Mouse (Mus musculus) CH12.LX (cell line): ENCODE measurements around the gene Ube2e3.

Source experiments
- BHLHE40 ChIP-seq: IDR thresholded peaks from 2 replicates; pipeline ENCODE4 v1.6.1; 2011; ENCODE audit warnings: mild to moderate bottlenecking, low read depth, low read length, improper control_type of control experiment
- CTCF ChIP-seq, 2 experiments: IDR thresholded peaks in 1 of 2; conservative IDR thresholded peaks in 1 of 2; 2 replicates each; pipeline ENCODE4 v1.5.1; 2011 to 2012; ENCODE audit warnings: low read depth in 2 of 2, low read length in 2 of 2, improper control_type of control experiment in 1 of 2, inconsistent platforms in 1 of 2, mild to moderate bottlenecking in 1 of 2, moderate library complexity in 1 of 2
- EP300 ChIP-seq: IDR thresholded peaks from 2 replicates; pipeline ENCODE4 v1.6.1; 2011; ENCODE audit warnings: low read length, improper control_type of control experiment
- JUND ChIP-seq: conservative IDR thresholded peaks from 2 replicates; pipeline ENCODE4 v1.6.1; 2011; ENCODE audit warnings: low read depth, low read length, improper control_type of control experiment
- KAT2A ChIP-seq: IDR thresholded peaks from 2 replicates; pipeline ENCODE4 v1.6.1; 2012; ENCODE audit warnings: low read length, improper control_type of control experiment, inconsistent platforms; ENCODE audit not compliant: insufficient replicate concordance
- MAX ChIP-seq: IDR thresholded peaks from 2 replicates; pipeline ENCODE4 v1.6.1; 2011; ENCODE audit warnings: low read length, improper control_type of control experiment
- POLR2A ChIP-seq: IDR thresholded peaks from 2 replicates; pipeline ENCODE4 v1.6.1; 2011; ENCODE audit warnings: low read depth, mild to moderate bottlenecking, improper control_type of control experiment, low read length
- RAD21 ChIP-seq: IDR thresholded peaks from 2 replicates; pipeline ENCODE4 v1.6.1; 2011; ENCODE audit warnings: low read depth, mild to moderate bottlenecking, low read length, improper control_type of control experiment, moderate library complexity
- SIN3A ChIP-seq: IDR thresholded peaks from 2 replicates; pipeline ENCODE4 v1.6.1; 2012; ENCODE audit warnings: low read length, improper control_type of control experiment, inconsistent platforms
- SMC3 ChIP-seq: IDR thresholded peaks from 2 replicates; pipeline ENCODE4 v1.6.1; 2011; ENCODE audit warnings: low read depth, low read length, improper control_type of control experiment
- USF1 ChIP-seq: IDR thresholded peaks from 2 replicates; pipeline ENCODE4 v1.6.1; 2014; ENCODE audit warnings: low read depth, mild to moderate bottlenecking, inconsistent platforms, low read length, improper control_type of control experiment
- ZMIZ1 ChIP-seq: IDR thresholded peaks from 2 replicates; pipeline ENCODE4 v1.6.1; 2012; ENCODE audit warnings: low read depth, mild to moderate bottlenecking, inconsistent platforms, low read length, improper control_type of control experiment

DNA sequence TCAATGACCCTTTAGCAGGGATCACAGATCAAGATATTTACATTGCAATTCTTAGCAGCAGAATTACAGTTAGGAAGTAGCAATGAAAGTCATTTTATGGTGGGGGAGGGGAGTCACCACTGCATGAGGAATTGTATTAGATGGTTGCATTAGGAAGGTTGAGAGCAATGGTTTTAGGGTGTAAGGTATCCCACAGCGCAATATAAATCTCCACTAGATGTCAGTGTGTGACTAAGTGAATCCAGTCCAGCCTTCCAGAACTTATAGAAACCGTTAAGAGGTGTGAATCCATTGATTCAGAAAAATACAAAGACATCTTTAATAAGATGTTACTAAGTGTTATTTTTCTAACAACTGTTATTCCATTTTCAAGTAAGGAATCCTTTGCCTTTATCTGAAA is 63.4 kb downstream of the Ube2e3 start:
- TF ChIP-seq BHLHE40: no peak
- TF ChIP-seq POLR2A: no peak
- TF ChIP-seq KAT2A: no peak
- peak in 1 of 2 experiments; percentile 73; a peak in 3 of 4 replicates for TF ChIP-seq CTCF (conservative IDR thresholded peaks at IDR 0.05 in 1 of 2, IDR thresholded peaks at IDR 0.05 in 1 of 2; ENCODE audit: low read depth in 2 of 2, low read length in 2 of 2)
- TF ChIP-seq USF1: no peak
- no peak for TF ChIP-seq SIN3A
- peak; percentile 86 for TF ChIP-seq RAD21
- no peak for TF ChIP-seq ZMIZ1
- TF ChIP-seq EP300: no peak
- no peak for TF ChIP-seq MAX
- TF ChIP-seq SMC3: peak; percentile 73
- 0 out of 2 replicates have a peak, but pooled peaks have one; percentile 14 for TF ChIP-seq JUND
